Mouse (Mus musculus) forebrain, embryonic 15.5 days (tissue): Measurements from ENCODE around the gene Olfr1358. TPM values are rescaled to one million over a fixed set of nuclear protein-coding genes. Genes with fewer than 3 reads are reported as not detected.
A peak's percentile ranks its signal among the peaks of the same experiment; 100 is the strongest.
"Not testable (repeated sequence)": the region's sequence is repeated elsewhere in the genome, so short reads cannot be mapped to it uniquely, and the experiment has no call there.

ENCODE experiments used
- ATAC-seq: fragments of 200-750 bp; cut with Nextera tagmentation; replicated peaks from 2 replicates; pipeline ENCODE4 v1.8.0; 2017; ENCODE audit warnings: mild to moderate bottlenecking, moderate TSS enrichment, moderate library complexity
- H3K27ac ChIP-seq: fragments of 300-500 bp; sonication (generic); replicated peaks from 2 replicates; pipeline ENCODE4 v1.5.1; 2015; ENCODE audit warnings: mild to moderate bottlenecking, inconsistent platforms
- H3K27me3 ChIP-seq: fragments of 300-500 bp; sonication (generic); 2 replicates; pipeline ENCODE4 v1.6.1; 2015; ENCODE audit warnings: inconsistent platforms
- H3K36me3 ChIP-seq: fragments of 300-500 bp; sonication (generic); 2 replicates; pipeline ENCODE4 v1.6.1; 2015; ENCODE audit warnings: mild to moderate bottlenecking, inconsistent platforms
- H3K4me1 ChIP-seq: fragments of 300-500 bp; sonication (generic); 2 replicates; pipeline ENCODE4 v1.6.1; 2015; ENCODE audit warnings: inconsistent platforms
- H3K4me2 ChIP-seq: fragments of 300-500 bp; sonication (generic); replicated peaks from 2 replicates; pipeline ENCODE4 v1.6.1; 2015; ENCODE audit warnings: mild to moderate bottlenecking, inconsistent platforms
- H3K4me3 ChIP-seq: fragments of 300-500 bp; sonication (generic); 2 replicates; pipeline ENCODE4 v1.5.1; 2015; ENCODE audit warnings: mild to moderate bottlenecking, inconsistent platforms
- H3K9ac ChIP-seq: fragments of 300-500 bp; sonication (generic); replicated peaks from 2 replicates; pipeline ENCODE4 v1.6.1; 2015; ENCODE audit warnings: mild to moderate bottlenecking, inconsistent platforms
- H3K9me3 ChIP-seq: fragments of 300-500 bp; sonication (generic); 2 replicates; pipeline ENCODE4 v1.6.1; 2016; ENCODE audit warnings: inconsistent platforms
- WGBS: fragments of 180-500 bp; shearing (Covaris S2); methylation state at CpG from one replicate; pipeline ENCODE4 v1.1.7; 2015; ENCODE audit warnings: mixed read lengths; 5-methylcytosine and 5-hydroxymethylcytosine counted together
- polyA plus RNA-seq: library from polyadenylated mRNA; unstranded; fragments of >200 nt; fragmentation: Nextera tagmentation; extraction: Ambion mirVana; gene quantifications from 2 replicates; pipeline ENCODE4 v1.2.1, GENCODE M21; 2015

The Olfr1358 gene
- polyA plus RNA-seq, 1 experiment from 2014 or later, result not detected

- H3K27ac ChIP-seq, result no peak overlapping the region
- H3K4me2 ChIP-seq, result peak overlapping the region; percentile 34
- peaks cover 4% of the 10 kb centered on the region; the same call in 1 of the 2 replicates for H3K27me3 ChIP-seq
- no peaks in the 10 kb centered on the region for H3K36me3 ChIP-seq
- peak overlapping the region; percentile 15; the same call in 1 of the 2 replicates for H3K4me3 ChIP-seq
- ATAC-seq, result peak; percentile 70
- no peak overlapping the region for H3K9ac ChIP-seq
- H3K9me3 ChIP-seq, result no peaks in the 10 kb centered on the region
- 9% methylated on average over 26 of the region's 26 CpGs for WGBS
- H3K4me1 ChIP-seq, result 0 out of 2 replicates have a peak, but pooled peaks cover 5% of the 10 kb centered on the region
These were observed 29.7 kb upstream of the Olfr1358 start for GRCm38 (mm10) chr10:78487431-78488086.

- Histone ChIP-seq H3K4me1 (no peaks in the 10 kb centered on the region), H3K27me3 (no peaks in the 10 kb centered on the region), H3K9me3 (no peaks in the 10 kb centered on the region), H3K36me3 (no peaks in the 10 kb centered on the region), H3K4me2 (no peak overlapping the region), H3K4me3 (no peak overlapping the region), H3K27ac (no peak overlapping the region), H3K9ac (no peak overlapping the region)
- no peak for ATAC-seq
- 80% methylated on average over 6 of the region's 6 CpGs for WGBS
These were observed 14.1 kb upstream of the Olfr1358 start for GRCm38 (mm10) chr10:78502986-78503733.

DNA sequence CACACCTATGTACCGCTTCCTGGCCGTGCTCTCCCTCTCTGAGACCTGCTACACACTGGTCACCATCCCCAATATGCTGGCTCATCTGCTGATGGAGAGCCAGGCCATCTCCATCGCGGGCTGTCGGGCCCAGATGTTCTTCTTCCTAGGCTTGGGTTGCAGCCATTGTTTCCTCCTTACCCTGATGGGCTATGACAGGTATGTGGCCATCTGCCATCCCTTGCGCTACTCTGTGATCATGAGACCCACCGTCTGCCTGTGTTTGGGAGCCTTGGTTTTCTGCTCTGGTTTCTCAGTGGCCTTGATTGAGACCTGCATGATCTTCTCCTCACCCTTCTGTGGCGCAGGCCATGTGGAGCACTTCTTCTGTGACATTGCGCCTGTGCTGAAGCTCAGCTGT, 2.6 kb downstream of the Olfr1358 start:
- H3K36me3 ChIP-seq, result no peaks in the 10 kb centered on the region
- H3K4me1 ChIP-seq, result no peaks in the 10 kb centered on the region
- no peak overlapping the region for H3K4me2 ChIP-seq
- H3K27me3 ChIP-seq, result no peaks in the 10 kb centered on the region
- ATAC-seq, result no peak
- no peaks in the 10 kb centered on the region for H3K9me3 ChIP-seq
- no peak overlapping the region for H3K9ac ChIP-seq
- H3K4me3 ChIP-seq, result no peak overlapping the region
- H3K27ac ChIP-seq, result no peak overlapping the region
- WGBS, result 93% methylated on average over 9 of the region's 9 CpGs

- Histone ChIP-seq H3K9me3 (no peaks in the 10 kb centered on the region), H3K4me3 (no peak overlapping the region), H3K27ac (no peak overlapping the region), H3K27me3 (no peaks in the 10 kb centered on the region), H3K4me2 (no peak overlapping the region), H3K4me1 (no peaks in the 10 kb centered on the region), H3K36me3 (no peaks in the 10 kb centered on the region), H3K9ac (no peak overlapping the region)
- no peak for ATAC-seq
- 57% methylated on average over 17 of the region's 17 CpGs for WGBS
These were observed 3.2 kb downstream of the Olfr1358 start for GRCm38 (mm10) chr10:78520260-78521005.

GRCm38 (mm10) chr10:78525071-78525470, 7.8 kb downstream of the Olfr1358 start:
- H3K36me3 ChIP-seq, H3K4me3 ChIP-seq, ATAC-seq, H3K27ac ChIP-seq, H3K4me1 ChIP-seq, H3K9ac ChIP-seq, H3K9me3 ChIP-seq, H3K27me3 ChIP-seq, H3K4me2 ChIP-seq: not testable (repeated sequence)
- WGBS, result 35% methylated on average over 3 of the region's 3 CpGs

- WGBS, result 64% methylated on average over 4 of the region's 4 CpGs
- H3K9me3 ChIP-seq, result no peaks in the 10 kb centered on the region
- no peak overlapping the region for H3K4me3 ChIP-seq
- H3K4me1 ChIP-seq, result no peaks in the 10 kb centered on the region
- H3K4me2 ChIP-seq, result no peak overlapping the region
- ATAC-seq, result no peak
- H3K36me3 ChIP-seq, result no peaks in the 10 kb centered on the region
- H3K27ac ChIP-seq, result no peak overlapping the region
- H3K27me3 ChIP-seq, result no peaks in the 10 kb centered on the region
- H3K9ac ChIP-seq, result no peak overlapping the region
These were observed 8.3 kb downstream of the Olfr1358 start for GRCm38 (mm10) chr10:78525511-78525910.

GRCm38 (mm10) chr10:78540943-78541342, 23.7 kb downstream of the Olfr1358 start:
- Histone ChIP-seq H3K4me2 (no peak overlapping the region), H3K4me1 (no peaks in the 10 kb centered on the region), H3K9me3 (no peaks in the 10 kb centered on the region), H3K36me3 (no peaks in the 10 kb centered on the region), H3K4me3 (no peak overlapping the region), H3K27me3 (no peaks in the 10 kb centered on the region), H3K27ac (no peak overlapping the region), H3K9ac (no peak overlapping the region)
- 59% methylated on average over 2 of the region's 2 CpGs for WGBS
- ATAC-seq, result no peak

- H3K27me3 ChIP-seq, result no peaks in the 10 kb centered on the region
- 89% methylated on average over 1 of the region's 1 CpGs for WGBS
- H3K27ac ChIP-seq, result no peak overlapping the region
- H3K9ac ChIP-seq, result no peak overlapping the region
- H3K4me1 ChIP-seq, result no peaks in the 10 kb centered on the region
- no peak overlapping the region for H3K4me2 ChIP-seq
- no peak for ATAC-seq
- H3K36me3 ChIP-seq, result no peaks in the 10 kb centered on the region
- H3K4me3 ChIP-seq, result no peak overlapping the region
- no peaks in the 10 kb centered on the region for H3K9me3 ChIP-seq
These were observed 47.8 kb downstream of the Olfr1358 start for GRCm38 (mm10) chr10:78565070-78565469.

GRCm38 (mm10) chr10:78569191-78569590, 52.0 kb downstream of the Olfr1358 start:
- H3K27ac ChIP-seq, result no peak overlapping the region
- no peaks in the 10 kb centered on the region for H3K36me3 ChIP-seq
- H3K9me3 ChIP-seq, result no peaks in the 10 kb centered on the region
- no peak overlapping the region for H3K4me3 ChIP-seq
- peaks cover 5% of the 10 kb centered on the region; the same call in 1 of the 2 replicates for H3K4me1 ChIP-seq
- H3K27me3 ChIP-seq, result no peaks in the 10 kb centered on the region
- no peak overlapping the region for H3K9ac ChIP-seq
- 81% methylated on average over 3 of the region's 3 CpGs for WGBS
- ATAC-seq, result no peak
- H3K4me2 ChIP-seq, result no peak overlapping the region

DNA sequence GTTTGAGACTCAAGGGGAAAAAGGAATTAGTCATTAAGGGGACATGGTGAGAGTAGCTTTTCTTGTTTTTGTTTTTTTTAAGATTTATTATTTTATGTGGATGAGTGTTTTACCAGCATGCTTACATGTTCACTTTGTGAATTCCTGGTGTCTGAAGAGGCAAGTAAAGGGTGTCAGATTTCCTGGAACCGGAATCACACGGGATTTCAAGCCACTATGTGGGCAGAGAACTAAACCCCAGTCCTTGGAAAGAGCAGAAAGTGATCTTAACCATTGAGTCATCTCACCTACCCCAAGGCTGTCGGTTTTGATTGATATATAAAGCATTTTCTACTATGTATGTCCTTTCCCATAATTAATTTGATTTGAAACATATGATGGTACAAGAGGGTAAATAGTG, 52.5 kb downstream of the Olfr1358 start:
- Histone ChIP-seq H3K9me3 (no peaks in the 10 kb centered on the region), H3K27ac (no peak overlapping the region), H3K9ac (no peak overlapping the region), H3K4me3 (no peak overlapping the region), H3K4me1 (peaks cover 5% of the 10 kb centered on the region; the same call in 1 of the 2 replicates), H3K4me2 (no peak overlapping the region), H3K27me3 (no peaks in the 10 kb centered on the region), H3K36me3 (no peaks in the 10 kb centered on the region)
- WGBS, result 67% methylated on average over 3 of the region's 3 CpGs
- no peak for ATAC-seq
